Mouse (Mus musculus): ENCODE results near the gene Ccdc28b.

GRCm38 (mm10) chr4:129625029-129625370 is 1.3 kb upstream of the Ccdc28b start:
- TF ChIP-seq CTCF (IDR thresholded peaks at IDR 0.05; ENCODE audit: low read depth), result no peak
- TF ChIP-seq EP300 (IDR thresholded peaks at IDR 0.05; ENCODE audit: low read depth), result no peak

All from heart, postnatal 0 days (tissue).